Mouse (Mus musculus) limb, embryonic 12.5 days (tissue): ENCODE results near the gene Frmd5. TPM values are rescaled to one million over a fixed set of nuclear protein-coding genes. Genes with fewer than 3 reads are reported as not detected.

Experiments used
- ATAC-seq: fragments of 200-750 bp; cut with Nextera tagmentation; 2 replicates; pipeline ENCODE4 v1.8.0; 2017; ENCODE audit warnings: low read depth, moderate TSS enrichment; ENCODE audit not compliant: insufficient number of reproducible peaks, insufficient read depth, low FRiP score, low TSS enrichment
- H3K27ac ChIP-seq: fragments of 300-500 bp; sonication (generic); 2 replicates; pipeline ENCODE4 v1.5.1; 2016; ENCODE audit warnings: mild to moderate bottlenecking, moderate library complexity
- H3K27me3 ChIP-seq: fragments of 300-500 bp; sonication (generic); 2 replicates; pipeline ENCODE4 v1.6.1; 2016; ENCODE audit warnings: mild to moderate bottlenecking, moderate library complexity
- H3K36me3 ChIP-seq: fragments of 300-500 bp; sonication (generic); 2 replicates; pipeline ENCODE4 v1.6.1; 2016; ENCODE audit warnings: mild to moderate bottlenecking, moderate library complexity
- H3K4me1 ChIP-seq: fragments of 300-500 bp; sonication (generic); replicated peaks from 2 replicates; pipeline ENCODE4 v1.6.1; 2016
- H3K4me2 ChIP-seq: fragments of 300-500 bp; sonication (generic); 2 replicates; pipeline ENCODE4 v1.6.1; 2016; ENCODE audit warnings: mild to moderate bottlenecking, moderate library complexity
- H3K4me3 ChIP-seq: fragments of 300-500 bp; sonication (generic); replicated peaks from 2 replicates; pipeline ENCODE4 v1.5.1; 2016; ENCODE audit warnings: mild to moderate bottlenecking
- H3K9ac ChIP-seq: fragments of 300-500 bp; sonication (generic); replicated peaks from 2 replicates; pipeline ENCODE4 v1.6.1; 2016; ENCODE audit warnings: mild to moderate bottlenecking, moderate library complexity
- H3K9me3 ChIP-seq: fragments of 300-500 bp; sonication (generic); 2 replicates; pipeline ENCODE4 v1.6.1; 2016; ENCODE audit warnings: mild to moderate bottlenecking, moderate library complexity
- WGBS: fragments of 180-500 bp; shearing (Covaris S2); methylation state at CpG from one replicate; pipeline ENCODE4 v1.1.7; 2016; 5-methylcytosine and 5-hydroxymethylcytosine counted together
- polyA plus RNA-seq: library from polyadenylated mRNA; unstranded; fragments of >200 nt; fragmentation: Nextera tagmentation; extraction: Ambion mirVana; gene quantifications from 2 replicates; pipeline ENCODE4 v1.2.1, GENCODE M21; 2016

Gene Frmd5
- polyA plus RNA-seq, 1 experiment from 2014 or later, result 3.8 TPM

DNA sequence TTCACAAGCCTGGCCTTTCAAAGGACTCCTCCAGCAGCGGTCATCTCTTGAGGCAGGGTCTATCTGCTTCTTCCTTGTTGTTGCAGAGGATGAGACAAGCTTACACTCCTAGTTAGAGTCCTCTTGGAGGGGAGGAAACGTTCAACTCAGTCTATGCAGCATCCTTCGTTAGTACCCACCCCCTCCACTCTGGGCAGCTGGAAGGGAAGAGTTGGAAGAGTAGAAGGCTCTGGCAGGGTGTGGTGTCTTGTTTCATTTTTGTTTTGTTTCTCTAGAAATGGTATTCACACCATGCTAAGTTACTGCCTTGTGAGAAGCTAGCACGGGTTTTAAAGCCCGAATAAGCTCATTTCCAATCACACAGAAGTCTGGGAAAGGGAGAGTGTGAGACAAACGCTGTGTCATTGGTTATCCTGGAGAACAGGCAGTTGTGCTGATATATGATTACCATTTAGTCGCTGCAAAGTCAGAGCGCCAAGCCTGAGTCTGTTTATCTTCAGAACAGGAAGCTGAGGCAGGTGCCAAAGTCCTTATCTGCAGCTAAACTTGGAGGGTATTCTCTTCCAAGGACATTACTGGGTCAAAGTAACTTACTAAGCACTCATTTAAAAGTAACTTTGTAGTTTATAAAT lies 212.1 kb downstream of the Frmd5 start:
- ATAC-seq, result no peak
- Histone ChIP-seq H3K9me3 (no peaks in the 10 kb centered on the region), H3K4me3 (no peak overlapping the region), H3K4me1 (peaks cover 13% of the 10 kb centered on the region), H3K27ac (no peak overlapping the region), H3K27me3 (peaks cover 6% of the 10 kb centered on the region; the same call in 1 of the 2 replicates), H3K36me3 (no peaks in the 10 kb centered on the region), H3K9ac (no peak overlapping the region), H3K4me2 (no peak overlapping the region)
- 40% methylated on average over 8 of the region's 8 CpGs for WGBS

DNA sequence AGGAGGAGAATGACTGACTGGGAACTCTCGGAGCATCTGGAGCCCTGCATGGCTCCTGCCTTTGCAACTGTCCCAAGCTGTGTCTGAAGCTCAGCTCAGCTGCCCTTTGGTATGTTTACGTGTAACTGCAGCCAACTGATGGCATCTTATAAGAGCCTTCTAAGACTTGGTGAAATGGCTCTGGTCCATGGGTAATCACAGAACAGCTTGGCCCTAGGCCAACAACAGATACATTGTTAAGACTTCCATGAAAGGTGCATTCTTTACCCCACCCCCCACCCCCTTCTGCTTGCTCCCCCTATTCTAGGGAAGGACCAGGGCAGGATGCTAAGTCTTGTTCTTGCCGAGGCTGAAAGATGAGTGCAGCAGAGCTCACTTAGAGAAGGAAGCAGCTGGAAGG lies 212.8 kb downstream of the Frmd5 start:
- H3K4me3 ChIP-seq, result no peak overlapping the region
- no peak overlapping the region for H3K4me2 ChIP-seq
- peaks cover 13% of the 10 kb centered on the region for H3K4me1 ChIP-seq
- WGBS, result 55% methylated on average over 3 of the region's 3 CpGs
- H3K36me3 ChIP-seq, result no peaks in the 10 kb centered on the region
- H3K27me3 ChIP-seq, result peaks cover 12% of the 10 kb centered on the region; the same call in 1 of the 2 replicates
- no peak for ATAC-seq
- H3K9ac ChIP-seq, result no peak overlapping the region
- H3K9me3 ChIP-seq, result no peaks in the 10 kb centered on the region
- H3K27ac ChIP-seq, result no peak overlapping the region

- ATAC-seq, result peak; percentile 39; the same call in 1 of the 2 replicates
- H3K9ac ChIP-seq, result no peak overlapping the region
- WGBS, result 46% methylated on average over 4 of the region's 4 CpGs
- 0 out of 2 replicates have a peak overlapping the region, but pooled peaks have one; percentile 59 for H3K27ac ChIP-seq
- H3K4me2 ChIP-seq, result peak overlapping the region; percentile 25
- peaks cover 22% of the 10 kb centered on the region for H3K4me1 ChIP-seq
- H3K27me3 ChIP-seq, result peaks cover 13% of the 10 kb centered on the region; the same call in 1 of the 2 replicates
- H3K36me3 ChIP-seq, result no peaks in the 10 kb centered on the region
- no peak overlapping the region for H3K4me3 ChIP-seq
- H3K9me3 ChIP-seq, result no peaks in the 10 kb centered on the region
These were observed 218.6 kb downstream of the Frmd5 start for GRCm38 (mm10) chr2:121588309-121588694.

DNA sequence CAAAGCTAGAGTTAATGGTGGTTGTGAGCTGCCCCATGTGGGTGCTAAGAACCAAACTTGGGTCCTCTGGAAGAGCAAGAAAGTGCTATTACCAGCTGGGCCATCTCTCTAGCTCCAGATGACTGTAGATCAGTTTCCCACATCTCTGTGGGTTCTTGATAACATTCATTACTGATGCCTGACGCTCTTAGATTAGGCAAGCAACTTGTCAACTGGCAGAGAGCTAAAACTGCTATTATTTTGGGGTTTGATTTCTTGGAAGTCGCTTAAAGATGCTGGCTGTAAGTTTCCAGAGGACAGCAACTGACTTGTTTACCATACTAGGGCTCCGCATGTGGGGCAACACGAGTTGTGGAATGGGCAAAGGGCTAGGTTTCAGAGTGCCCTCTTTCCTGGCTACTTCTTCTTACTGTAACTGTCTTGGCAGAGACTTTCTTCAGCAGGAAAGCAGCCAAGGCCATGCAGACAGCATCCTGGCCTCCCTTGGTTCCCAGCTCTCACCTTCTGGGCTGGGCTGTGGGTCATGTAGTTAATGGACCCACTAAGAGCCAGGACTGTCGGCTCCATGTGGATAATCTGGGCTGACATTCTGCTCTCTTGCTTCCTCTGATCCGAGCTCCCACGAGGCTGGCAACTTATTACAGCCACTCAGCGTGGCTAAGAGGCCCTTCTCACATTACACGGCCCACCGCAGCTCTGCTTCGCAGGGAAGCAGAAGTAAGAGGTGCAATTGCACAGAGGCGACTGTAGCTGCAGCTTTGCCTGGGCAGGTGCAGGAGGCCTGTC lies 219.2 kb downstream of the Frmd5 start:
- Histone ChIP-seq H3K9ac (no peak overlapping the region), H3K4me1 (peaks cover 22% of the 10 kb centered on the region), H3K27me3 (peaks cover 13% of the 10 kb centered on the region; the same call in 1 of the 2 replicates), H3K4me2 (peak overlapping the region; percentile 25), H3K4me3 (no peak overlapping the region), H3K9me3 (no peaks in the 10 kb centered on the region), H3K27ac (peak overlapping the region; percentile 59; the same call in 1 of the 2 replicates), H3K36me3 (no peaks in the 10 kb centered on the region)
- ATAC-seq, result peak; percentile 75
- WGBS, result 27% methylated on average over 12 of the region's 12 CpGs

DNA sequence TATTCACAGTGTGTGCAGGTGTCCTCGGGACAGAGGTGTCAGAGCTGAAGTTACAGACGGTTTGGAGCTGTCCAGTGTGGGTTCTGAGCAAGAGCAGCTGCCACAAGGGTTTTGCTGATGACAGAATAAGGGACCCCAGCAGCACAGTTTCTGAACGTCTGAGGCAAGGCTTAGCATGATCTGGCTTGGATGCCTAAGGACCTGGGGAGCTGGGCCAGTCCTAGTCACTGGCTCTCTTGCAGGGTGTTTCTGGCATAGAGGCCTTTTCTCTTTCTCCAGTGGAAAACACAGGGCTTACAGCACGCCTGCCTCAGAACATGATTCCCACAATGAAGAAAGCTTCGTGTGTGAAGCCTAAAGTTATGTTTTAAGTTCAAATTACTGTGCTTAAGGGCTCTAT lies 222.2 kb downstream of the Frmd5 start:
- Histone ChIP-seq H3K27me3 (0 out of 2 replicates have a peak, but pooled peaks cover 6% of the 10 kb centered on the region), H3K9me3 (no peaks in the 10 kb centered on the region), H3K4me2 (no peak overlapping the region), H3K4me3 (no peak overlapping the region), H3K36me3 (no peaks in the 10 kb centered on the region), H3K27ac (no peak overlapping the region), H3K9ac (no peak overlapping the region), H3K4me1 (peaks cover 22% of the 10 kb centered on the region)
- ATAC-seq, result no peak
- 52% methylated on average over 5 of the region's 5 CpGs for WGBS

GRCm38 (mm10) chr2:121583468-121584116 lies 223.3 kb downstream of the Frmd5 start:
- Histone ChIP-seq H3K9ac (no peak overlapping the region), H3K9me3 (no peaks in the 10 kb centered on the region), H3K4me3 (no peak overlapping the region), H3K4me1 (peaks cover 19% of the 10 kb centered on the region), H3K4me2 (no peak overlapping the region), H3K36me3 (no peaks in the 10 kb centered on the region), H3K27me3 (no peaks in the 10 kb centered on the region), H3K27ac (no peak overlapping the region)
- 75% methylated on average over 13 of the region's 13 CpGs for WGBS
- ATAC-seq, result no peak

- WGBS, result 86% methylated on average over 13 of the region's 13 CpGs
- ATAC-seq, result no peak
- no peaks in the 10 kb centered on the region for H3K9me3 ChIP-seq
- no peak overlapping the region for H3K9ac ChIP-seq
- H3K4me3 ChIP-seq, result no peak overlapping the region
- no peaks in the 10 kb centered on the region for H3K27me3 ChIP-seq
- no peak overlapping the region for H3K4me2 ChIP-seq
- no peaks in the 10 kb centered on the region for H3K36me3 ChIP-seq
- peaks cover 12% of the 10 kb centered on the region for H3K4me1 ChIP-seq
- no peak overlapping the region for H3K27ac ChIP-seq
These were observed 224.0 kb downstream of the Frmd5 start for GRCm38 (mm10) chr2:121582809-121583376.

DNA sequence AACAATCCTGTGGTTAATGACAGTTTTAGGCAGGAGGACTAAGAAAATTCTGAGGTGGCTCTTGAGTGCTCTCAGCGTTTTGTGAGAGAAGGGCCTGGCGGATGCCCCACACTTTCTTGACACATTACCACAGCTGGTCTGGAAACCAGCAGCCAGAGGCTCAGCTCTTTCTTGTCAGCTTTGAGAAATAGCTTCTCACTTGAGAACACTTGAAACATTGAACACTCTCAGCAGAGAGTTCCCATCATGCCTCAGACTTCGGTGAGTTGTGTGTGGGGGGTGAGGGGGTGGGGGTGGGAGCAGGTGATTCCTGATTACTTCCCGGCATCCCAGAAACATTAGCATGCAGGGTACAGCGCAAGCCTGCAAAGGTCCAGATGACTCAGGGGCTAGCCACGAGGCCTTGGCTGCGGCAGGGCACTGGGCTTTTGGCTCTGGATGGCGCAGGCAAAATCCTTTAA lies 231.1 kb downstream of the Frmd5 start:
- Histone ChIP-seq H3K4me2 (no peak overlapping the region; the same call in 1 of the 2 replicates), H3K4me3 (no peak overlapping the region), H3K9me3 (no peaks in the 10 kb centered on the region), H3K36me3 (no peaks in the 10 kb centered on the region), H3K9ac (no peak overlapping the region), H3K4me1 (peaks cover 10% of the 10 kb centered on the region), H3K27me3 (peaks cover 4% of the 10 kb centered on the region; the same call in 1 of the 2 replicates), H3K27ac (no peak overlapping the region)
- WGBS, result 48% methylated on average over 8 of the region's 8 CpGs
- no peak for ATAC-seq

GRCm38 (mm10) chr2:121574066-121574630 lies 232.7 kb downstream of the Frmd5 start:
- no peaks in the 10 kb centered on the region for H3K36me3 ChIP-seq
- no peak overlapping the region for H3K9ac ChIP-seq
- H3K27ac ChIP-seq, result no peak overlapping the region
- H3K4me3 ChIP-seq, result no peak overlapping the region
- H3K4me2 ChIP-seq, result no peak overlapping the region
- H3K4me1 ChIP-seq, result peaks cover 10% of the 10 kb centered on the region
- H3K9me3 ChIP-seq, result no peaks in the 10 kb centered on the region
- H3K27me3 ChIP-seq, result peaks cover 4% of the 10 kb centered on the region; the same call in 1 of the 2 replicates
- 75% methylated on average over 9 of the region's 9 CpGs for WGBS
- no peak for ATAC-seq

DNA sequence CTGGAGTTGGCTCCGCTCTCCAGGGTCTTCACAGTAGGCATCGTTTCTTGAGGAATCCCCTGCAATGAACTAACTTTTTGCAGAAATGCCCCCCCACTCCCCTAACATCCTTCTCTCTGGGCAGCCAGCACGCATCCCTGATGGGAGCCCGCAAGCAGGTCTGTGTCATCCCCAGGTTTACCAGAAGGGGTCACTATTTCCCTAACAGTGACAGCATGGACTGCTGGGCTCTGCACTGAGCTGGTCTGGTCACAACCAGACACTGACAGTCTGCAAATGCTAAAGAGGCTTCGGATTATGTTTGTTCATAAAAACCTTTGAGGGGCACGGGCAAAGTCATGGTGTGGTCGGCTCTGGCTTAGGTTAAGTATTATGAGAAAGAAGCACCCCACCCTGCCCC lies 235.1 kb downstream of the Frmd5 start:
- H3K27me3 ChIP-seq, result peaks cover 4% of the 10 kb centered on the region; the same call in 1 of the 2 replicates
- no peaks in the 10 kb centered on the region for H3K9me3 ChIP-seq
- peaks cover 10% of the 10 kb centered on the region for H3K4me1 ChIP-seq
- WGBS, result 15% methylated on average over 7 of the region's 7 CpGs
- no peak overlapping the region for H3K4me3 ChIP-seq
- no peak overlapping the region for H3K4me2 ChIP-seq
- ATAC-seq, result peak; percentile 73; the same call in 1 of the 2 replicates
- no peak overlapping the region for H3K9ac ChIP-seq
- no peaks in the 10 kb centered on the region for H3K36me3 ChIP-seq
- H3K27ac ChIP-seq, result no peak overlapping the region
